Mouse (Mus musculus): ENCODE measurements around the gene Sept5. TPM values are rescaled to one million over a fixed set of nuclear protein-coding genes. Genes with fewer than 3 reads are reported as not detected.

The Sept5 gene
- total RNA-seq (2021): 100 to 1,000 TPM; 543 to 588 TPM
- long read RNA-seq, transcript Sept5-205 (11 exons, 3,678 nt): major isoform, 56 of 100 reads
- long read RNA-seq, partial matches to known transcripts: 25 of 100 reads
- long read RNA-seq, other reads (novel, unspliced or antisense): 19 of 100 reads

GRCm38 (mm10) chr16:18629390-18630231 is at the start of gene Sept5:
Gene Sept5, minus strand, starts transcription at chr16:18629954.
- peak; percentile 70 to 82 for DNase-seq (ENCODE audit: low spot score in 2 of 2)

GRCm38 (mm10) chr16:18679112-18679511 is 49.4 kb upstream of the Sept5 start:
- no peak for DNase-seq (ENCODE audit: low spot score in 2 of 2)

GRCm38 (mm10) chr16:18677746-18678679 is 48.3 kb upstream of the Sept5 start:
- peak; percentile 72 to 76 for DNase-seq (ENCODE audit: low spot score in 2 of 2)

GRCm38 (mm10) chr16:18673005-18673404 is 43.3 kb upstream of the Sept5 start:
- no peak for DNase-seq (ENCODE audit: low spot score in 2 of 2)

- DNase-seq (ENCODE audit: low spot score in 2 of 2): no peak
Measured at GRCm38 (mm10) chr16:18672027-18672426, 42.3 kb upstream of the Sept5 start.

- DNase-seq (ENCODE audit: low spot score in 2 of 2): no peak
Measured at GRCm38 (mm10) chr16:18669914-18670313, 40.2 kb upstream of the Sept5 start.

- DNase-seq (ENCODE audit: low spot score in 2 of 2): no peak
Measured at GRCm38 (mm10) chr16:18658597-18658996, 28.8 kb upstream of the Sept5 start.

GRCm38 (mm10) chr16:18655372-18656098 is 25.8 kb upstream of the Sept5 start:
- no peak for DNase-seq (ENCODE audit: low spot score in 2 of 2)

- DNase-seq (ENCODE audit: low spot score in 2 of 2): no peak
Measured at GRCm38 (mm10) chr16:18653290-18654160, 23.8 kb upstream of the Sept5 start.

GRCm38 (mm10) chr16:18649126-18649525 is 19.4 kb upstream of the Sept5 start:
- no peak for DNase-seq (ENCODE audit: low spot score in 2 of 2)

- no peak for DNase-seq (ENCODE audit: low spot score in 2 of 2)
Measured at GRCm38 (mm10) chr16:18645329-18645728, 15.6 kb upstream of the Sept5 start.

GRCm38 (mm10) chr16:18644485-18644884 is 14.7 kb upstream of the Sept5 start:
- no peak for DNase-seq (ENCODE audit: low spot score in 2 of 2)

- no peak for DNase-seq (ENCODE audit: low spot score in 2 of 2)
Measured at GRCm38 (mm10) chr16:18643406-18643998, 13.7 kb upstream of the Sept5 start.

GRCm38 (mm10) chr16:18642897-18643296 is 13.1 kb upstream of the Sept5 start:
- DNase-seq (ENCODE audit: low spot score in 2 of 2): no peak

GRCm38 (mm10) chr16:18642291-18642690 is 12.5 kb upstream of the Sept5 start:
- no peak for DNase-seq (ENCODE audit: low spot score in 2 of 2)

GRCm38 (mm10) chr16:18639382-18639929 is 9.7 kb upstream of the Sept5 start:
- DNase-seq (ENCODE audit: low spot score in 2 of 2): no peak

- no peak for DNase-seq (ENCODE audit: low spot score in 2 of 2)
Measured at GRCm38 (mm10) chr16:18638396-18638795, 8.6 kb upstream of the Sept5 start.

GRCm38 (mm10) chr16:18636804-18637203 is 7.0 kb upstream of the Sept5 start:
- DNase-seq (ENCODE audit: low spot score in 2 of 2): no peak

- no peak for DNase-seq (ENCODE audit: low spot score in 2 of 2)
Measured at GRCm38 (mm10) chr16:18636401-18636800, 6.6 kb upstream of the Sept5 start.
